Mouse (Mus musculus) erythroblast, adult 5-6 weeks (primary cell): ENCODE measurements around the gene Mrpl42. TPM values are rescaled to one million over a fixed set of nuclear protein-coding genes. Genes with fewer than 3 reads are reported as not detected.

Source experiments
- ATAC-seq: replicated peaks from 2 replicates; pipeline ENCODE4 v1.8.0; 2016; ENCODE audit warnings: moderate number of reproducible peaks, mild to moderate bottlenecking, moderate TSS enrichment, inconsistent platforms; ENCODE audit not compliant: poor library complexity, low FRiP score, severe bottlenecking
- total RNA-seq, 2 experiments: library from RNA; stranded (forward) in 1 of 2; stranded (reverse) in 1 of 2; fragments of 150-400 nt in 1 of 2; fragments of 200-764, 138-1000 nt in 1 of 2; gene quantifications; 2 replicates each; pipeline versions ENCODE4 v1.2.3 to v1.2.4; 2015 to 2017; ENCODE audit warnings: low replicate concordance in 2 of 2

Mrpl42 gene
- total RNA-seq, 2 experiments from 2014 or later: 18.5 to 29.2 TPM

GRCm38 (mm10) chr10:95517656-95518055, 15.9 kb upstream of the Mrpl42 start:
- ATAC-seq: no peak

GRCm38 (mm10) chr10:95515293-95515931, 13.7 kb upstream of the Mrpl42 start:
- ATAC-seq: peak; percentile 66

- peak; percentile 89 for ATAC-seq
Measured at GRCm38 (mm10) chr10:95514656-95515292, 13.0 kb upstream of the Mrpl42 start, which contains the start of gene Ube2n. Gene Ube2n, plus strand, starts transcription at chr10:95515145.

- ATAC-seq: no peak
Measured at GRCm38 (mm10) chr10:95513768-95514556, 12.2 kb upstream of the Mrpl42 start.

- ATAC-seq: no peak
Measured at GRCm38 (mm10) chr10:95512635-95513034, 10.9 kb upstream of the Mrpl42 start.

GRCm38 (mm10) chr10:95509263-95509662, 7.5 kb upstream of the Mrpl42 start:
- no peak for ATAC-seq

- no peak for ATAC-seq
Measured at GRCm38 (mm10) chr10:95508793-95509192, 7.1 kb upstream of the Mrpl42 start.

- ATAC-seq: no peak
Measured at GRCm38 (mm10) chr10:95508126-95508525, 6.4 kb upstream of the Mrpl42 start.

- no peak for ATAC-seq
Measured at GRCm38 (mm10) chr10:95504341-95504740, 2.6 kb upstream of the Mrpl42 start.

- ATAC-seq: no peak
Measured at GRCm38 (mm10) chr10:95503443-95504235, 1.9 kb upstream of the Mrpl42 start.

GRCm38 (mm10) chr10:95501033-95501432, 707 bp downstream of the Mrpl42 start:
- no peak for ATAC-seq

- ATAC-seq: no peak
Measured at GRCm38 (mm10) chr10:95494268-95494667, 7.5 kb downstream of the Mrpl42 start.

GRCm38 (mm10) chr10:95489653-95490052, 12.1 kb downstream of the Mrpl42 start:
- no peak for ATAC-seq

- ATAC-seq: no peak
Measured at GRCm38 (mm10) chr10:95477516-95477915, 24.2 kb downstream of the Mrpl42 start.

- ATAC-seq: peak; percentile 86
Measured at GRCm38 (mm10) chr10:95475923-95476322, 25.8 kb downstream of the Mrpl42 start.

GRCm38 (mm10) chr10:95471889-95472547, 29.7 kb downstream of the Mrpl42 start:
- ATAC-seq: no peak

- ATAC-seq: no peak
Measured at GRCm38 (mm10) chr10:95471186-95471585, 30.6 kb downstream of the Mrpl42 start.

- ATAC-seq: no peak
Measured at GRCm38 (mm10) chr10:95468894-95469293, 32.8 kb downstream of the Mrpl42 start.

GRCm38 (mm10) chr10:95465485-95465896, 36.2 kb downstream of the Mrpl42 start:
- ATAC-seq: no peak
